Mouse (Mus musculus) myocyte (in vitro differentiated cells): ENCODE results near the gene Cib4. TPM values are rescaled to one million over a fixed set of nuclear protein-coding genes. Genes with fewer than 3 reads are reported as not detected.

Source experiments
- H3K27me3 ChIP-seq: one replicate; pipeline ENCODE4 v1.6.1; 2011; ENCODE audit not compliant: control insufficient read depth, insufficient read depth, insufficient read length
- H3K36me3 ChIP-seq: one replicate; pipeline ENCODE4 v1.6.1; 2011; ENCODE audit not compliant: control insufficient read depth, insufficient read depth
- H3K4me2 ChIP-seq: one replicate; pipeline ENCODE4 v1.6.1; 2011; ENCODE audit warnings: low read depth, control low read depth
- H3K4me3 ChIP-seq: one replicate; pipeline ENCODE4 v1.5.1; 2011; ENCODE audit warnings: mild to moderate bottlenecking, control low read depth, moderate library complexity
- H3K79me2 ChIP-seq: one replicate; pipeline ENCODE4 v1.6.1; 2011; ENCODE audit not compliant: control insufficient read depth, insufficient read depth
- H3ac ChIP-seq: one replicate; pipeline ENCODE4 v1.6.1; 2011; ENCODE audit not compliant: control insufficient read depth, insufficient read length
- CEBPB ChIP-seq: IDR thresholded peaks from 2 replicates; pipeline ENCODE4 v1.6.1; 2011; ENCODE audit warnings: mild to moderate bottlenecking, moderate library complexity; ENCODE audit not compliant: poor library complexity, insufficient read depth, severe bottlenecking
- E2F4 ChIP-seq: IDR thresholded peaks from one replicate; pipeline ENCODE4 v1.6.1; 2011; ENCODE audit warnings: mild to moderate bottlenecking, control low read depth, moderate library complexity; ENCODE audit not compliant: insufficient read depth
- MAX ChIP-seq: IDR thresholded peaks from one replicate; pipeline ENCODE4 v1.6.1; 2011; ENCODE audit warnings: low read depth, mild to moderate bottlenecking, control low read depth
- MYOD1 ChIP-seq, 3 experiments: IDR thresholded peaks; one replicate each; pipeline ENCODE4 v1.6.1; 2011; ENCODE audit warnings: control low read depth in 2 of 3, low read depth in 2 of 3, mild to moderate bottlenecking in 2 of 3, moderate library complexity in 1 of 3; ENCODE audit not compliant: insufficient read length in 2 of 3, control insufficient read depth in 1 of 3
- MYOG ChIP-seq, 3 experiments: IDR thresholded peaks; one replicate each; pipeline ENCODE4 v1.6.1; 2011; ENCODE audit warnings: control low read depth in 2 of 3, low read depth in 2 of 3, mild to moderate bottlenecking in 2 of 3; ENCODE audit not compliant: insufficient read length in 2 of 3, control insufficient read depth in 1 of 3, insufficient read depth in 1 of 3
- POLR2A ChIP-seq: IDR thresholded peaks from one replicate; pipeline ENCODE4 v1.6.1; 2011; ENCODE audit warnings: low read depth, mild to moderate bottlenecking, control low read depth, moderate library complexity; ENCODE audit not compliant: insufficient read length
- POLR2AphosphoS2 ChIP-seq: IDR thresholded peaks from one replicate; pipeline ENCODE4 v1.6.1; 2011; ENCODE audit warnings: low read depth, control low read depth; ENCODE audit not compliant: insufficient read length
- REST ChIP-seq: IDR thresholded peaks from one replicate; pipeline ENCODE4 v1.6.1; 2011; ENCODE audit warnings: mild to moderate bottlenecking, control low read depth, moderate library complexity; ENCODE audit not compliant: insufficient read depth, insufficient read length
- SRF ChIP-seq: IDR thresholded peaks from one replicate; pipeline ENCODE4 v1.6.1; 2011; ENCODE audit warnings: low read depth; ENCODE audit not compliant: control insufficient read depth, insufficient read length
- TCF12 ChIP-seq: IDR thresholded peaks from one replicate; pipeline ENCODE4 v1.6.1; 2011; ENCODE audit warnings: mild to moderate bottlenecking, control low read depth; ENCODE audit not compliant: poor library complexity, insufficient read depth, severe bottlenecking
- TCF3 ChIP-seq: IDR thresholded peaks from one replicate; pipeline ENCODE4 v1.6.1; 2011; ENCODE audit warnings: low read depth, control low read depth; ENCODE audit not compliant: insufficient read length
- USF1 ChIP-seq: IDR thresholded peaks from one replicate; pipeline ENCODE4 v1.6.1; 2011; ENCODE audit warnings: low read depth, mild to moderate bottlenecking, control low read depth, moderate library complexity
- polyA plus RNA-seq: library from polyadenylated mRNA; unstranded; fragments of >200 nt; fragmentation: generic; extraction: Trizol; gene quantifications from one replicate; pipeline ENCODE4 v1.2.1, GENCODE M21; 2012; ENCODE audit warnings: missing spikeins

Gene Cib4
- polyA plus RNA-seq, 1 experiment = not detected

DNA sequence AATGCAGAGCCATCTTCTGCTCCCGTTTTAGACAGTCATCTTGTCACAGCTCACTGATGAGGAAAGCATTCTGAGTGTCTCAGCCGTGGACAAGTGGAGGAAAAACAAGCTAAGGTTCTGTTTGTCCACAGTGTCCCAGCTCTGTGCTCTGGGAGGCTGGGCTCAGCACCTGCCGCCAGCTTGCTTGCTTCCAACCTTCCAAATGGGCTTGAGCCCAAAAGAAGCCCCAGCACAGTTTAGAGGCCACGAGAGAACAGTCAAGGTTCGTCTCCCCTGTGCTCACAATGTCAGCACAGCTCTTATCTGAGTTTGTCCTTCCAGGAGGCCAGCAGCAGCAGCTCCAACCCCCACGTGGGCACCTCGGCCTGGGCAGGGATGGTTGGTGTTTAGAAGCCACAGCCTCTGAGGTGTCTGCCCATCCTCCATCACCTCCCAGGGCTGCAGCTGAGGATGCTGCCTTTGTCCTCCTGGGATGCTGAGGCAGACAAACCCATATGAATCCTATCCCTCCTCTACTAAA is 9.5 kb downstream of the Cib4 start:
- H3K36me3 ChIP-seq = no peaks in the 10 kb centered on the region
- no peak for TF ChIP-seq MYOG (IDR thresholded peaks at IDR 0.05; ENCODE audit: control insufficient read depth in 1 of 3, insufficient read depth in 1 of 3, insufficient read length in 2 of 3, low read depth in 2 of 3)
- no peak for TF ChIP-seq POLR2AphosphoS2
- TF ChIP-seq SRF = no peak
- TF ChIP-seq REST = no peak
- TF ChIP-seq TCF12 = no peak
- TF ChIP-seq MYOD1 (IDR thresholded peaks at IDR 0.05; ENCODE audit: control insufficient read depth in 1 of 3, insufficient read length in 2 of 3, low read depth in 2 of 3) = no peak
- TF ChIP-seq TCF3 = no peak
- TF ChIP-seq POLR2A = no peak
- no peak for TF ChIP-seq MAX
- TF ChIP-seq USF1 = no peak
- TF ChIP-seq CEBPB = no peak
- TF ChIP-seq E2F4 = no peak
- no peak overlapping the region for H3K4me3 ChIP-seq
- H3K79me2 ChIP-seq = no peaks in the 10 kb centered on the region
- no peak overlapping the region for H3K4me2 ChIP-seq
- H3ac ChIP-seq = no peak overlapping the region
- peaks cover 63% of the 10 kb centered on the region for H3K27me3 ChIP-seq

GRCm38 (mm10) chr5:30534637-30535036 is 11.0 kb downstream of the Cib4 start:
- H3K4me3 ChIP-seq = no peak overlapping the region
- H3K36me3 ChIP-seq = no peaks in the 10 kb centered on the region
- peaks cover 75% of the 10 kb centered on the region for H3K27me3 ChIP-seq
- no peak overlapping the region for H3K4me2 ChIP-seq
- H3K79me2 ChIP-seq = no peaks in the 10 kb centered on the region
- H3ac ChIP-seq = no peak overlapping the region
- TF ChIP-seq TCF3 (no peak), REST (no peak), MAX (no peak), CEBPB (no peak), MYOG (IDR thresholded peaks at IDR 0.05; ENCODE audit: control insufficient read depth in 1 of 3, insufficient read depth in 1 of 3, insufficient read length in 2 of 3, low read depth in 2 of 3) (no peak), TCF12 (no peak), E2F4 (no peak), USF1 (no peak), POLR2AphosphoS2 (no peak)

DNA sequence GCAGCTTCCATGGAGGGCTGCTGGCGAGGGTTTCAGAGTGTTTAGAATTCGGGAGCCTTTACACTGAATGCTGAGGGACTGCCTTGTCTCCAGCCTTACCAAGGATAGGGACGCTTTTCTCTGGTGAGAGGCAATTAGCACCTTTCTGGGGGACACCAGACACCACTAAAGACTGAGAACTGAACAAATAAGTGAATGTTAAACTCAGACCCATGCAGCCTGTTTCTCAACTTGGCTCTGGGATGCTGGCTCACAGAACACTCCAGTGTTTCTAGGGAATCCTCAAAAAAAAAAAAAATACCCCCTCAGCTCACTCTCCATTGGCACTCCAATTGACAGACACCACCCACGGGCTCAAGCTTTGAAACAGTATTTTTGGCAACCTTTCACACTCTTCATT is 16.7 kb downstream of the Cib4 start:
- no peak overlapping the region for H3K4me2 ChIP-seq
- no peak overlapping the region for H3K4me3 ChIP-seq
- no peak for TF ChIP-seq MAX
- no peak for TF ChIP-seq POLR2A
- H3K27me3 ChIP-seq = peaks cover 74% of the 10 kb centered on the region
- no peak overlapping the region for H3ac ChIP-seq
- no peaks in the 10 kb centered on the region for H3K79me2 ChIP-seq
- H3K36me3 ChIP-seq = no peaks in the 10 kb centered on the region

GRCm38 (mm10) chr5:30527129-30527528 is 18.5 kb downstream of the Cib4 start:
- H3K27me3 ChIP-seq = peaks cover 64% of the 10 kb centered on the region
- TF ChIP-seq E2F4 = no peak
- TF ChIP-seq TCF12 = no peak
- no peak for TF ChIP-seq CEBPB
- no peak for TF ChIP-seq USF1
- TF ChIP-seq POLR2AphosphoS2 = no peak
- no peak for TF ChIP-seq MYOD1 (IDR thresholded peaks at IDR 0.05; ENCODE audit: control insufficient read depth in 1 of 3, insufficient read length in 2 of 3, low read depth in 2 of 3)
- TF ChIP-seq MYOG (IDR thresholded peaks at IDR 0.05; ENCODE audit: control insufficient read depth in 1 of 3, insufficient read depth in 1 of 3, insufficient read length in 2 of 3, low read depth in 2 of 3) = no peak
- no peak for TF ChIP-seq TCF3
- no peak for TF ChIP-seq POLR2A
- TF ChIP-seq REST = no peak
- TF ChIP-seq SRF = no peak
- TF ChIP-seq MAX = no peak
- H3K4me2 ChIP-seq = no peak overlapping the region
- no peaks in the 10 kb centered on the region for H3K36me3 ChIP-seq
- H3ac ChIP-seq = no peak overlapping the region
- H3K4me3 ChIP-seq = no peak overlapping the region
- H3K79me2 ChIP-seq = no peaks in the 10 kb centered on the region

- H3K36me3 ChIP-seq = no peaks in the 10 kb centered on the region
- no peak overlapping the region for H3K4me3 ChIP-seq
- peaks cover 64% of the 10 kb centered on the region for H3K27me3 ChIP-seq
- TF ChIP-seq REST (no peak), POLR2A (no peak), USF1 (no peak), TCF3 (no peak), CEBPB (no peak), POLR2AphosphoS2 (no peak), MYOG (IDR thresholded peaks at IDR 0.05; ENCODE audit: control insufficient read depth in 1 of 3, insufficient read depth in 1 of 3, insufficient read length in 2 of 3, low read depth in 2 of 3) (no peak)
- no peaks in the 10 kb centered on the region for H3K79me2 ChIP-seq
- H3K4me2 ChIP-seq = no peak overlapping the region
- H3ac ChIP-seq = no peak overlapping the region
These were observed 19.5 kb downstream of the Cib4 start for GRCm38 (mm10) chr5:30525920-30526836.
